ENCODE assay signal across 24 mouse cellular contexts in genomic region chr14:76600391-76600790, GRCm38 (mm10). TPM values are rescaled to one million over a fixed set of nuclear protein-coding genes. Genes with fewer than 3 reads are reported as not detected.
DNase-seq lines count a peak whose midpoint lies in the region; ATAC-seq and TF ChIP-seq lines count a peak whose summit lies in the region.
"Had no signal": no experiment of that assay in that cellular context is flagged by ENCODE, and none has a peak within 500 bp of the region (broad histone marks: within the 10 kb centered on the region; RNA-seq: fewer than 3 reads in every experiment).

No protein-coding gene starts in this region.

- ATAC-seq in embryonic facial prominence, embryonic 14.5 days (ENCODE audit: low read depth): no peak
- no peak for ATAC-seq in limb, embryonic 15.5 days (ENCODE audit: insufficient number of reproducible peaks, low FRiP score, low TSS enrichment, low read depth)
- ATAC-seq in kidney, embryonic 14.5 days (ENCODE audit: low FRiP score, low TSS enrichment): no peak
- ATAC-seq: forebrain, embryonic 15.5 days; midbrain, embryonic 13.5 days; Patski had no signal

- DNase-seq in heart, adult 11 months: peak; percentile 93
- no peak for DNase-seq in heart, adult 8-10 months (ENCODE audit: low spot score)
- DNase-seq in left cerebral cortex, adult 2 months (ENCODE audit: extremely low spot score in 1 of 2, low spot score in 2 of 2): no peak
- DNase-seq in left cerebral cortex, adult 9 months (ENCODE audit: low spot score in 2 of 2): no peak
- DNase-seq in embryonic facial prominence, embryonic 14.5 days (ENCODE audit: low spot score): no peak
- no peak for DNase-seq in adrenal gland, postnatal 4 days (ENCODE audit: low spot score in 2 of 2)
- DNase-seq: adrenal gland, postnatal 10 days; embryo, embryonic 11 days; heart, postnatal 36 days; kidney, adult 18-20 months; kidney, postnatal 36 days; layer of hippocampus, postnatal 36 days; liver, embryonic 13.5 days; lung, adult 18-20 months; right cerebral cortex, postnatal 25 days; thymus, postnatal 4 days had no signal

- WGBS in embryonic facial prominence, embryonic 14.5 days: 66% methylated on average over 3 of the region's 3 CpGs
- 57% methylated on average over 3 of the region's 3 CpGs for WGBS in limb, embryonic 15.5 days
- WGBS in kidney, embryonic 14.5 days: 81% methylated on average over 3 of the region's 3 CpGs

- intact Hi-C loops in left cerebral cortex, adult 2 months (cut with DNase I): no loop called here

- no peak overlapping the region for H3K4me3 ChIP-seq in left cerebral cortex, adult 2 months
- no peak overlapping the region for H3K4me3 ChIP-seq in embryonic facial prominence, embryonic 14.5 days (ENCODE audit: low read depth, low read length)
- no peak overlapping the region for H3K4me3 ChIP-seq in limb, embryonic 15.5 days
- H3K4me3 ChIP-seq in kidney, embryonic 14.5 days (ENCODE audit: low read length): no peak overlapping the region
- H3K4me3 ChIP-seq: forebrain, embryonic 15.5 days; heart, embryonic 10.5 days; hindbrain, embryonic 12.5 days; liver, embryonic 13.5 days; midbrain, embryonic 13.5 days had no signal

- no peak overlapping the region for H3K4me2 ChIP-seq in embryonic facial prominence, embryonic 14.5 days (ENCODE audit: low read depth, low read length)
- no peak overlapping the region for H3K4me2 ChIP-seq in limb, embryonic 15.5 days
- H3K4me2 ChIP-seq in kidney, embryonic 14.5 days (replicated peaks; ENCODE audit: low read depth, low read length): no peak overlapping the region
- H3K4me2 ChIP-seq: forebrain, embryonic 15.5 days; hindbrain, embryonic 12.5 days; liver, embryonic 13.5 days; midbrain, embryonic 13.5 days had no signal

- H3K9ac ChIP-seq in embryonic facial prominence, embryonic 14.5 days (ENCODE audit: low read depth, low read length): no peak overlapping the region
- H3K9ac ChIP-seq in limb, embryonic 15.5 days: no peak overlapping the region
- no peak overlapping the region for H3K9ac ChIP-seq in kidney, embryonic 14.5 days (ENCODE audit: low read depth, low read length)
- H3K9ac ChIP-seq: forebrain, embryonic 15.5 days; hindbrain, embryonic 12.5 days; liver, embryonic 13.5 days; midbrain, embryonic 13.5 days had no signal

- H3K4me1 ChIP-seq in embryonic facial prominence, embryonic 14.5 days (ENCODE audit: control insufficient read depth, insufficient read depth, low read length): peaks cover 29% of the 10 kb centered on the region
- peaks cover 54% of the 10 kb centered on the region for H3K4me1 ChIP-seq in limb, embryonic 15.5 days
- H3K4me1 ChIP-seq in kidney, embryonic 14.5 days (ENCODE audit: control insufficient read depth, insufficient read depth, low read length): peaks cover 28% of the 10 kb centered on the region

- 0 out of 2 replicates have a peak overlapping the region, but pooled peaks have one; percentile 4 for H3K27ac ChIP-seq in left cerebral cortex, adult 2 months
- 0 out of 2 replicates have a peak overlapping the region, but pooled peaks have one; percentile 35 for H3K27ac ChIP-seq in embryonic facial prominence, embryonic 14.5 days (replicated peaks; ENCODE audit: low read depth, low read length)
- H3K27ac ChIP-seq in limb, embryonic 15.5 days: peak overlapping the region; percentile 57
- no peak overlapping the region; the same call in 1 of the 2 replicates for H3K27ac ChIP-seq in kidney, embryonic 14.5 days (ENCODE audit: low read depth, low read length)
- H3K27ac ChIP-seq: forebrain, embryonic 15.5 days; hindbrain, embryonic 12.5 days; liver, embryonic 13.5 days; macrophage; midbrain, embryonic 13.5 days had no signal

- H3K36me3 ChIP-seq in embryonic facial prominence, embryonic 14.5 days (ENCODE audit: control insufficient read depth, insufficient read depth, low read length): no peaks in the 10 kb centered on the region
- H3K36me3 ChIP-seq in limb, embryonic 15.5 days: no peaks in the 10 kb centered on the region
- no peaks in the 10 kb centered on the region for H3K36me3 ChIP-seq in kidney, embryonic 14.5 days (ENCODE audit: control insufficient read depth, insufficient read depth, low read length)
- H3K36me3 ChIP-seq: forebrain, embryonic 15.5 days; heart, embryonic 10.5 days; hindbrain, embryonic 12.5 days; liver, embryonic 13.5 days; midbrain, embryonic 13.5 days had no signal

- no peak for TF ChIP-seq CTCF in left cerebral cortex, adult 2 months (IDR thresholded peaks at IDR 0.05)

- no peaks in the 10 kb centered on the region for H3K27me3 ChIP-seq in embryonic facial prominence, embryonic 14.5 days (replicated peaks; ENCODE audit: control insufficient read depth, insufficient read depth, low read length)
- H3K27me3 ChIP-seq in limb, embryonic 15.5 days: no peaks in the 10 kb centered on the region
- no peaks in the 10 kb centered on the region for H3K27me3 ChIP-seq in kidney, embryonic 14.5 days (ENCODE audit: control insufficient read depth, insufficient read depth, low read length)
- H3K27me3 ChIP-seq: forebrain, embryonic 15.5 days; hindbrain, embryonic 12.5 days; liver, embryonic 13.5 days; Patski had no signal

- H3K9me3 ChIP-seq in embryonic facial prominence, embryonic 14.5 days (ENCODE audit: control insufficient read depth, low read length): 0 out of 2 replicates have a peak, but pooled peaks cover 6% of the 10 kb centered on the region
- no peaks in the 10 kb centered on the region for H3K9me3 ChIP-seq in limb, embryonic 15.5 days
- no peaks in the 10 kb centered on the region for H3K9me3 ChIP-seq in kidney, embryonic 14.5 days (ENCODE audit: control insufficient read depth, low read length)
- H3K9me3 ChIP-seq: forebrain, embryonic 15.5 days; heart, embryonic 10.5 days; hindbrain, embryonic 12.5 days; liver, embryonic 13.5 days; midbrain, embryonic 13.5 days had no signal

RNA-seq across cellular contexts. Expression of gene Serp2, which starts 43.7 kb away (rescaled TPM):
- total RNA-seq in heart, adult 8-10 months (2022): 1 to 10 TPM in 1 of 4 experiments, under 1 TPM in 1, not detected in 2; 0.54 to 1.0 TPM
- total RNA-seq in left cerebral cortex, adult 2 months (2021): 100 to 1,000 TPM; 178 to 186 TPM
- polyA plus RNA-seq in embryonic facial prominence, embryonic 14.5 days (2014; fragmentation: Nextera tagmentation; extraction: Ambion mirVana): 12.5 and 13.1 TPM in 2 replicates
- 9.7 and 9.8 TPM in 2 replicates for polyA plus RNA-seq in limb, embryonic 15.5 days (2015; fragmentation: Nextera tagmentation; extraction: Ambion mirVana)
- total RNA-seq in adrenal gland, postnatal 4 days (2021): 10 to 100 TPM; 15.5 to 16.0 TPM
- polyA plus RNA-seq in kidney, embryonic 14.5 days (2014; fragmentation: Nextera tagmentation; extraction: Ambion mirVana): 15.2 and 16.2 TPM in 2 replicates
- polyA plus RNA-seq: macrophage had no signal

Comparison
In these comparisons a context has a peak if more than half of its experiments do, and no peak if none do; other contexts are left out.
1. RNA of gene Serp2, which starts 43.7 kb away (total RNA-seq): 178 to 186 TPM in left cerebral cortex, adult 2 months; 15.5 to 16.0 TPM in adrenal gland, postnatal 4 days and 0.54 to 1.0 TPM in heart, adult 8-10 months; every median in the first group is over 10 times any median in the second.